Mouse (Mus musculus) lung, postnatal 0 days (tissue): ENCODE results near the gene Garnl3. TPM values are rescaled to one million over a fixed set of nuclear protein-coding genes. Genes with fewer than 3 reads are reported as not detected.

Experiments
- ATAC-seq: fragments of 200-750 bp; cut with Nextera tagmentation; 2 replicates; pipeline ENCODE4 v1.8.0; 2017; ENCODE audit warnings: moderate library complexity
- DNase-seq: peaks from one replicate; pipeline ENCODE4 v3.0.0-alpha.2; 2016; ENCODE audit warnings: low spot score
- H3K27ac ChIP-seq: fragments of 300-500 bp; sonication (generic); 2 replicates; pipeline ENCODE4 v1.5.1; 2014; ENCODE audit warnings: antibody characterized with exemption, mild to moderate bottlenecking, low read length, mixed read lengths
- H3K27me3 ChIP-seq: fragments of 300-500 bp; sonication (generic); replicated peaks from 2 replicates; pipeline ENCODE4 v1.6.1; 2014; ENCODE audit warnings: low read length, mixed read lengths; ENCODE audit not compliant: insufficient read depth
- H3K36me3 ChIP-seq: fragments of 300-500 bp; sonication (generic); 2 replicates; pipeline ENCODE4 v1.6.1; 2014; ENCODE audit warnings: low read length, mixed read lengths; ENCODE audit not compliant: insufficient read depth
- H3K4me1 ChIP-seq: fragments of 300-500 bp; sonication (generic); 2 replicates; pipeline ENCODE4 v1.6.1; 2014; ENCODE audit warnings: antibody characterized with exemption, low read depth, low read length, mixed read lengths; ENCODE audit not compliant: insufficient read depth
- H3K4me2 ChIP-seq: fragments of 300-500 bp; sonication (generic); replicated peaks from 2 replicates; pipeline ENCODE4 v1.6.1; 2014; ENCODE audit warnings: low read depth, mild to moderate bottlenecking, low read length, moderate library complexity, mixed read lengths
- H3K4me3 ChIP-seq: fragments of 300-500 bp; sonication (generic); 2 replicates; pipeline ENCODE4 v1.5.1; 2014; ENCODE audit warnings: low read depth, low read length
- H3K9ac ChIP-seq: fragments of 300-500 bp; sonication (generic); replicated peaks from 2 replicates; pipeline ENCODE4 v1.6.1; 2014; ENCODE audit warnings: low read depth, mild to moderate bottlenecking
- H3K9me3 ChIP-seq: fragments of 300-500 bp; sonication (generic); 2 replicates; pipeline ENCODE4 v1.6.1; 2016; ENCODE audit warnings: low read length, mixed read lengths
- CTCF ChIP-seq: IDR thresholded peaks from 2 replicates; pipeline ENCODE4 v1.5.1; 2016; ENCODE audit warnings: antibody characterized with exemption, mild to moderate bottlenecking
- EP300 ChIP-seq: IDR thresholded peaks from 2 replicates; pipeline ENCODE4 v1.6.1; 2016; ENCODE audit warnings: antibody characterized with exemption, mild to moderate bottlenecking, control low read depth
- WGBS: fragments of 180-500 bp; shearing (Covaris S2); extraction: QIAGEN DNeasy Blood & Tissue Kit; methylation state at CpG from one replicate; pipeline ENCODE4 v1.1.7; 2014; 5-methylcytosine and 5-hydroxymethylcytosine counted together
- polyA plus RNA-seq: library from polyadenylated mRNA; unstranded; fragments of >200 nt; fragmentation: Nextera tagmentation; extraction: Ambion mirVana; gene quantifications from 2 replicates; pipeline ENCODE4 v1.2.1, GENCODE M21; 2015

Garnl3 gene
- polyA plus RNA-seq, 1 experiment from 2014 or later = 5.9 TPM

- DNase-seq (no peak), ATAC-seq (no peak)
- H3K4me1 ChIP-seq = no peaks in the 10 kb centered on the region
- H3K36me3 ChIP-seq = no peaks in the 10 kb centered on the region
- no peak overlapping the region for H3K27ac ChIP-seq
- no peaks in the 10 kb centered on the region for H3K27me3 ChIP-seq
- no peak overlapping the region for H3K4me2 ChIP-seq
- H3K4me3 ChIP-seq = no peak overlapping the region
- H3K9ac ChIP-seq = no peak overlapping the region
- H3K9me3 ChIP-seq = no peaks in the 10 kb centered on the region
- WGBS = 57% methylated on average over 6 of the region's 6 CpGs
- TF ChIP-seq EP300 (no peak), CTCF (no peak)
These were observed 139.3 kb downstream of the Garnl3 start for GRCm38 (mm10) chr2:32992130-32992529.

- TF ChIP-seq EP300 = no peak
- peak; percentile 72 for TF ChIP-seq CTCF
- Histone ChIP-seq H3K4me2 (no peak overlapping the region), H3K27ac (no peak overlapping the region), H3K4me3 (no peak overlapping the region), H3K9me3 (no peaks in the 10 kb centered on the region), H3K36me3 (no peaks in the 10 kb centered on the region), H3K4me1 (no peaks in the 10 kb centered on the region), H3K9ac (no peak overlapping the region), H3K27me3 (no peaks in the 10 kb centered on the region)
- 62% methylated on average over 13 of the region's 13 CpGs for WGBS
- DNase-seq = no peak
- no peak for ATAC-seq
These were observed 141.2 kb downstream of the Garnl3 start for GRCm38 (mm10) chr2:32990167-32990832.

- no peaks in the 10 kb centered on the region for H3K4me1 ChIP-seq
- no peaks in the 10 kb centered on the region for H3K27me3 ChIP-seq
- no peak for ATAC-seq
- H3K9me3 ChIP-seq = no peaks in the 10 kb centered on the region
- no peak overlapping the region for H3K9ac ChIP-seq
- no peak for DNase-seq
- no peak overlapping the region for H3K27ac ChIP-seq
- H3K36me3 ChIP-seq = no peaks in the 10 kb centered on the region
- no peak overlapping the region for H3K4me2 ChIP-seq
- WGBS = 61% methylated on average over 3 of the region's 3 CpGs
- no peak overlapping the region for H3K4me3 ChIP-seq
- TF ChIP-seq EP300 (no peak), CTCF (no peak)
These were observed 142.1 kb downstream of the Garnl3 start for GRCm38 (mm10) chr2:32989376-32989775.

GRCm38 (mm10) chr2:32985844-32986243 lies 145.6 kb downstream of the Garnl3 start:
- Histone ChIP-seq H3K4me1 (peaks cover 6% of the 10 kb centered on the region; the same call in 1 of the 2 replicates), H3K4me2 (no peak overlapping the region), H3K9me3 (no peaks in the 10 kb centered on the region), H3K27ac (no peak overlapping the region), H3K9ac (no peak overlapping the region), H3K4me3 (no peak overlapping the region), H3K36me3 (no peaks in the 10 kb centered on the region), H3K27me3 (no peaks in the 10 kb centered on the region)
- ATAC-seq (no peak), DNase-seq (no peak)
- no peak for TF ChIP-seq EP300
- no peak for TF ChIP-seq CTCF
- WGBS = 31% methylated on average over 8 of the region's 8 CpGs

GRCm38 (mm10) chr2:32983617-32984016 lies 147.8 kb downstream of the Garnl3 start:
- TF ChIP-seq EP300 = no peak
- TF ChIP-seq CTCF = no peak

GRCm38 (mm10) chr2:32982700-32983099 lies 148.8 kb downstream of the Garnl3 start:
- peak overlapping the region; percentile 100 for H3K4me2 ChIP-seq
- no peak overlapping the region for H3K9ac ChIP-seq
- no peaks in the 10 kb centered on the region for H3K9me3 ChIP-seq
- H3K27ac ChIP-seq = no peak overlapping the region
- ATAC-seq = no peak
- H3K4me3 ChIP-seq = peak overlapping the region; percentile 71; the same call in 1 of the 2 replicates
- no peaks in the 10 kb centered on the region for H3K27me3 ChIP-seq
- no peaks in the 10 kb centered on the region for H3K36me3 ChIP-seq
- peaks cover 8% of the 10 kb centered on the region; the same call in 1 of the 2 replicates for H3K4me1 ChIP-seq
- DNase-seq = peak; percentile 38
- WGBS = 2% methylated on average over 4 of the region's 4 CpGs
- peak; percentile 23 for TF ChIP-seq CTCF
- TF ChIP-seq EP300 = no peak

More at GRCm38 (mm10) chr2:32983617-32984016, 147.8 kb downstream of the Garnl3 start:
- H3K9ac ChIP-seq = no peak overlapping the region
- ATAC-seq (no peak), DNase-seq (no peak)
- H3K9me3 ChIP-seq = no peaks in the 10 kb centered on the region
- peaks cover 8% of the 10 kb centered on the region; the same call in 1 of the 2 replicates for H3K4me1 ChIP-seq
- H3K27ac ChIP-seq = no peak overlapping the region
- H3K4me2 ChIP-seq = no peak overlapping the region
- no peak overlapping the region for H3K4me3 ChIP-seq
- WGBS = 45% methylated on average over 6 of the region's 6 CpGs
- H3K27me3 ChIP-seq = no peaks in the 10 kb centered on the region
- no peaks in the 10 kb centered on the region for H3K36me3 ChIP-seq
